Mouse (Mus musculus) liver, embryonic 15.5 days (tissue): ENCODE results near the gene Gm20388. TPM values are rescaled to one million over a fixed set of nuclear protein-coding genes. Genes with fewer than 3 reads are reported as not detected.

Experiments used
- ATAC-seq: fragments of 200-750 bp; cut with Nextera tagmentation; 2 replicates; pipeline ENCODE4 v1.8.0; 2017; ENCODE audit warnings: moderate number of reproducible peaks, mild to moderate bottlenecking, moderate library complexity; ENCODE audit not compliant: insufficient read depth
- H3K27ac ChIP-seq: fragments of 300-500 bp; sonication (generic); replicated peaks from 2 replicates; pipeline ENCODE4 v1.5.1; 2015; ENCODE audit warnings: mild to moderate bottlenecking, inconsistent platforms
- H3K27me3 ChIP-seq: fragments of 300-500 bp; sonication (generic); 2 replicates; pipeline ENCODE4 v1.6.1; 2015; ENCODE audit warnings: mild to moderate bottlenecking, inconsistent platforms
- H3K36me3 ChIP-seq: fragments of 300-500 bp; sonication (generic); replicated peaks from 2 replicates; pipeline ENCODE4 v1.6.1; 2015; ENCODE audit warnings: moderate library complexity, mild to moderate bottlenecking, inconsistent platforms
- H3K4me1 ChIP-seq: fragments of 300-500 bp; sonication (generic); replicated peaks from 2 replicates; pipeline ENCODE4 v1.6.1; 2015; ENCODE audit warnings: inconsistent platforms
- H3K4me2 ChIP-seq: fragments of 300-500 bp; sonication (generic); 2 replicates; pipeline ENCODE4 v1.6.1; 2015; ENCODE audit warnings: moderate library complexity, mild to moderate bottlenecking, inconsistent platforms
- H3K4me3 ChIP-seq: fragments of 300-500 bp; sonication (generic); replicated peaks from 2 replicates; pipeline ENCODE4 v1.5.1; 2015; ENCODE audit warnings: mild to moderate bottlenecking, inconsistent platforms
- H3K9ac ChIP-seq: fragments of 300-500 bp; sonication (generic); 2 replicates; pipeline ENCODE4 v1.6.1; 2015; ENCODE audit warnings: moderate library complexity, mild to moderate bottlenecking, inconsistent platforms
- H3K9me3 ChIP-seq: fragments of 300-500 bp; sonication (generic); replicated peaks from 2 replicates; pipeline ENCODE4 v1.6.1; 2016; ENCODE audit warnings: inconsistent platforms
- WGBS: fragments of 180-500 bp; shearing (Covaris S2); methylation state at CpG from one replicate; pipeline ENCODE4 v1.1.7; 2015; ENCODE audit warnings: mixed read lengths; ENCODE audit not compliant: insufficient replicate concordance; 5-methylcytosine and 5-hydroxymethylcytosine counted together
- polyA plus RNA-seq: library from polyadenylated mRNA; unstranded; fragments of >200 nt; fragmentation: Nextera tagmentation; extraction: Ambion mirVana; gene quantifications from 2 replicates; pipeline ENCODE4 v1.2.1, GENCODE M21; 2015

The Gm20388 gene
- polyA plus RNA-seq, 1 experiment from 2014 or later = not detected

DNA sequence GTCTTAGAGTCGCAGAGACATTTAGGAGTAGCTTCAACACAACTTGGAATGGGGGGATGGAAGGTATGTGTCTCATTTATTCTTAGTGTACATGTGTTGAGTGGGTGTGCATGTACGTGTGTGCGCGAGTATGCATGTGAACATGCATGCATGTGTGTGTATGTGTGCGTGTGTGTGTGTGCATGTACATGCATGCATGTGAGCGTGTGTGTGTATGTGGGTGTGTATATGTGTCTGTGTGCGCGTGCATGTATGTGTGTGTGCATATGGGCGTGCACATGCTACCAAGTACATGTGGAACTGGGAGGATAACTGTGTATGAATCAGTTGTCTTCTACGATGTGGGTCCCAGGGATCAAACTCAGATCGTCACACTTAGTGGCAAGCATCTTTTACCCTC lies 2826.0 kb downstream of the Gm20388 start:
- Histone ChIP-seq H3K9me3 (no peaks in the 10 kb centered on the region), H3K27ac (peak overlapping the region; percentile 35; the same call in 1 of the 2 replicates), H3K4me2 (peak overlapping the region; percentile 54), H3K36me3 (no peaks in the 10 kb centered on the region), H3K4me1 (peaks cover 44% of the 10 kb centered on the region), H3K9ac (peak overlapping the region; percentile 36; the same call in 1 of the 2 replicates), H3K4me3 (peak overlapping the region; percentile 19), H3K27me3 (peaks cover 100% of the 10 kb centered on the region)
- no peak for ATAC-seq
- WGBS = 70% methylated on average over 11 of the region's 11 CpGs

DNA sequence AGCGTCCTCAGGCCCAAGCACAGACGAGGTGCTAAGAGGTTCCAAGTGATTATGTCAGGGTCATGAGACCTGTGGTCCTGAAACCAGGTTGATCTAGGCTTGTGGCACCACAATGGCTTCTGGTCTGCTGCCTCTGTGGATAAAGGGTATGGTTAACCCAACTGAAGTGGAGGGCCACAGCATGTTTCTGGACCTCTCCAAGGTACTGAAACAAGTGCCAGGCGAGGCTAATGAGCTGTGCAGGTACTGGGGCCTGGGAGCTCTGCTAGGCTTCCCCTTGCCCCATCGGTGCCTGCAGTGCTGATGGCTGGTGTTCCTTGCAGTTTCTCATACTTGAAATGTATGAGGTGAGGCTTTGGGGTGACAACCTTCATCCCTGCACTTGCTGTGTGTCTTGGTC lies 2826.4 kb downstream of the Gm20388 start:
- no peak overlapping the region for H3K4me3 ChIP-seq
- ATAC-seq = no peak
- peaks cover 100% of the 10 kb centered on the region for H3K27me3 ChIP-seq
- no peaks in the 10 kb centered on the region for H3K36me3 ChIP-seq
- no peak overlapping the region for H3K27ac ChIP-seq
- 43% methylated on average over 4 of the region's 4 CpGs for WGBS
- H3K9me3 ChIP-seq = no peaks in the 10 kb centered on the region
- H3K4me2 ChIP-seq = no peak overlapping the region
- H3K4me1 ChIP-seq = peaks cover 44% of the 10 kb centered on the region
- H3K9ac ChIP-seq = no peak overlapping the region

DNA sequence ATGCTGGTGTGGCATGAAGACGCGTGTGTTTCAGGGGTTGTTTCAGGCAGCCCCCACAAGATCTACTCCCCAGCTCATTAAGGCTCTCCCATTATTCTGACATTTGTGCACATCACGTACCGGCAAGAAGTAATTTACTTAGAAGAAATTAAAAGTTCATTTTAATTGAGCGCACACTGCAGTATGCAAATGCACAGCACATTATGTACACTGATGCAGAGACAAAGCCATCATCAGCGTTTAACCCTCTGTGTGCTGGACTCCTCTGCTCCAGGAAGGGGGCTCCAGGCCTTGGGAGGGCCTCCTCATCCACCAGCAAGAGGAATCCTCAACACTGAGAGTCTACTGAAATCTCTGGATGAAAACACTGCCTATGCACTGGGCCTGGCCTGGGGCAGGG lies 2827.2 kb downstream of the Gm20388 start:
- ATAC-seq = no peak

DNA sequence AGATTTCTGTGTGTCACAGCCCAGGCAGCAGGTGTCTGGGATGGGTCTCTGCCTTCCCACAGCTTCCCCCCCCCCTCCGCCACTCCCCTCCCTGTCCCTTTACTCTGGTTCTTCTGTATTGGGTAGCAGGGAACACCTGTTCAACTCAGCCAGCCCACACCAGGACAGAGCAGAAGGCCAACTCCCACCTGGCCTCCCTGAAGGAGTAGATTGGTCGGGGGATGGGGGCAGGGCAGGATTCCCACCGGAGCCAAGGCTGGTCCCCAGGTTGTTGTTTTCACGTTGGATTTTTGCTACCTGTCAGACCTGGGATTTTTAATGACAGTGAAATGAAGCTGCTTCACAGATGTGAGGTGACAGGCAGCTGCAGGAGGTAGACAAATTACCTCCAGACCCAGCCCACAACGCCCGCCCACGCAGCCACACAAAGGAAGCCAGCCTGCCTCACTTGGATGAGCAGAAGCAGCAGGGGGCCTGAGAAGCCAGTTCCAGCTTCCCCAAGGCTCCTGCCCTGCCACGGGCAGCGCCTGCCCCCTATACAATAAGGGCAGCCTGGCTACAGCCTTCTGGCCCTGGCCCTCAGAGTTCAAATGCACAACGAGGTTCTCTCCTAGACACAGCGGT lies 2828.6 kb downstream of the Gm20388 start:
- Histone ChIP-seq H3K9me3 (no peaks in the 10 kb centered on the region), H3K9ac (no peak overlapping the region), H3K4me3 (no peak overlapping the region), H3K36me3 (no peaks in the 10 kb centered on the region), H3K4me1 (peaks cover 44% of the 10 kb centered on the region), H3K27me3 (peaks cover 100% of the 10 kb centered on the region), H3K4me2 (no peak overlapping the region), H3K27ac (no peak overlapping the region)
- ATAC-seq = no peak
- 24% methylated on average over 11 of the region's 11 CpGs for WGBS

More for the DNA sequence above, 2827.2 kb downstream of the Gm20388 start:
- 84% methylated on average over 6 of the region's 6 CpGs for WGBS
- Histone ChIP-seq H3K9ac (no peak overlapping the region), H3K4me3 (no peak overlapping the region), H3K27ac (no peak overlapping the region), H3K36me3 (no peaks in the 10 kb centered on the region), H3K4me1 (peaks cover 44% of the 10 kb centered on the region), H3K27me3 (peaks cover 100% of the 10 kb centered on the region), H3K9me3 (no peaks in the 10 kb centered on the region), H3K4me2 (no peak overlapping the region)

DNA sequence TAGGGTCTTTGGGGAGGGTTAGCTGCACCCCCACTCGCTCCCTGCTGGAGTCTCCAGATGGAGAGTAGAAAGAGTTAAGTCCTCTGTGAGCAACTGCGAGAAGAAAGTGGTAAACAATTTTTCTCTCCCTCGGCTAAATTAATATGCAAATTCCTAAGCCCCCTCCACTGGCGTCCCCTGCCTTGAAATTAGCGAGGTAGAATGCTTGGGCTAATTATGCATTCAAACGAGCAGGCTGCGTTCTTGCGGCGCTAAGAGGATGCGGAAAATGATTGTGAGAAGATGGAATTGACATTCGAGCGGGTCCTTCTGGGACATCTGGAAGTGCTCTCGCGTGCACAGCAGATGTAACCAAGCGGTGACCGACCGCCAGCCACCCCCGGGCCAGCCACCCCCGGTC lies 2831.8 kb downstream of the Gm20388 start:
- Histone ChIP-seq H3K27ac (no peak overlapping the region), H3K4me1 (peaks cover 17% of the 10 kb centered on the region), H3K27me3 (peaks cover 100% of the 10 kb centered on the region), H3K4me3 (no peak overlapping the region), H3K4me2 (no peak overlapping the region), H3K9me3 (no peaks in the 10 kb centered on the region), H3K36me3 (no peaks in the 10 kb centered on the region), H3K9ac (no peak overlapping the region)
- 43% methylated on average over 19 of the region's 19 CpGs for WGBS
- no peak for ATAC-seq

DNA sequence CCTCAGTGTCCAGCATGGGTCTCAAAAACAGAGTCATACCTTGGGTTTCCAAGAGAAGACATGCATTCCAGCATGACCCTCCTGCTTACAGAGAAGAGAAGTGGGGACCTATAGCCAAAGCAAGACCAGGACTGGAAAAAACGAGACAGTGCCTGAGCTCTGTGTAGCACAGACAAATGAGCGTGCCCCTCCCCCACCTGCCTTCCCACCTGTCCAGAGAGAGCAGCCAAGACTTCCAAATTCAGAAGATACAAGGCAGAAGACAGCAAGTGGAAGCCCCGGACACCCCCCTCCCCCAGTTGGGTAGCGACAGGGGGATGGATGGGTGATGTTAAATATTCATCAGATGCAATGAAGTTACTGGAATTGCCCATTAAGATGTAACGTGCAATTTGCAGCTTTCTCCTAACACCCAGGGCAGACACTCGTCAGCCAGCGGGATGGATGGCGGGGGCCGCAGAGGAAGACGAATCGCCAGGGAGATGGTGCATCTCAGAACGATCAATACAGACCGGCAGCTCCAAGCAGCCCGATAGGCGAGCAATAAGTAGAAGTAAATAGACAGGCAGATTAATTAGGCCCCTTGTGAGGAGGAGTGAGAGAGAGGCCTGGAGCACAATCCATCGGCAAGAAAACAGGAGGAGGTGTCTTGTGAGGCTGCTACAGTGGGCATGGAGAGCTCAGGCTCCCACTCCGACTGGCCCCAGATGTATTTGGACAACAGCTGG lies 2834.5 kb downstream of the Gm20388 start:
- 54% methylated on average over 17 of the region's 17 CpGs for WGBS
- Histone ChIP-seq H3K9me3 (no peaks in the 10 kb centered on the region), H3K27me3 (peaks cover 100% of the 10 kb centered on the region), H3K4me2 (no peak overlapping the region), H3K4me1 (no peaks in the 10 kb centered on the region), H3K4me3 (no peak overlapping the region), H3K9ac (no peak overlapping the region), H3K36me3 (no peaks in the 10 kb centered on the region), H3K27ac (no peak overlapping the region)
- no peak for ATAC-seq

DNA sequence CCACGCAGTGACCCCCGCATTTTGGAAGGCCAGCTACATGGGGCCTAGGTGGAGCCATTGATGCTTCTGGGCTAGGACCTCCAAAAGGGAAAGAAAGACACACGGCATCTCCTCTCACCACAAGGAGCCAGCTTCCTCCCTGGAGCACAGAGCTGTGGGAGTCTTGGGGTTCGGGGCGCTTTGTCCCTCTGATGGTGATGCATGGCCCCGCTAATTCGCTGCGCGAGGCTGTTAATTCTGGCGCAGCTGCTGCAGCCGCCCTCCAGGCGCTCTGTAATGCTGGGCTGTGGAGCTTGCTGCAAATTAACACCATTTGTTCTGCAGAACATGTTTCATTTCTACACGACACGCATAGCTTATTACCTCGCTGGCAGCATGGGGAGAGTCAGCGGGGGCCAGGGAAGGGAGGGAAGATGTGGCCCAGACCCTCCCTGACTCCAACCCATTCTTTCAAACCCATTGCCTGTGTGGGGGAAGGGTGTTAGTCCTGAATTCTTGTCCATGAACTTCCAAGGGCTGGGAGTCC lies 2835.2 kb downstream of the Gm20388 start:
- H3K36me3 ChIP-seq = no peaks in the 10 kb centered on the region
- no peak overlapping the region for H3K4me2 ChIP-seq
- no peak overlapping the region for H3K27ac ChIP-seq
- no peaks in the 10 kb centered on the region for H3K4me1 ChIP-seq
- no peak overlapping the region for H3K9ac ChIP-seq
- WGBS = 67% methylated on average over 16 of the region's 16 CpGs
- H3K4me3 ChIP-seq = no peak overlapping the region
- peaks cover 100% of the 10 kb centered on the region for H3K27me3 ChIP-seq
- no peak for ATAC-seq
- no peaks in the 10 kb centered on the region for H3K9me3 ChIP-seq

DNA sequence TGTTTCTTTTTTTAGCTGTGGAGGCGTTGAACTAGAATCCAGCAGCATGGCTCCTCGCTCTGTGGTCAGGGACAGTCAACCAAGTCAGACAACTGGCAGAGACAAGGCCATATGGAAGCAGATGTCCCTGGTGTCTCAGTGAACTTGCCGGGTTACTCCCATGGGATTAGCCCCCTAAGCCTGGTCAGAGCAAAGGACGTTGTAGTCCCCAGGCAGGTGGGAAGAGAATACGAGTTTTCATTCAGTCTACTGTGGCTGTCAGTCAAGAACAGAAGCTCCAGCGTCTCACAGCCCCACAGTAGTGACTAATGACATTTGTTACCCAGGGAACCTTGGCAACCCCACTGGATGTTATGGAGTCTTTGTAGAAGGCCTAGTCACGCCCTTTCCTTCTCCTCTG lies 2835.8 kb downstream of the Gm20388 start:
- H3K9ac ChIP-seq = no peak overlapping the region
- 49% methylated on average over 7 of the region's 7 CpGs for WGBS
- H3K9me3 ChIP-seq = no peaks in the 10 kb centered on the region
- H3K36me3 ChIP-seq = no peaks in the 10 kb centered on the region
- no peak overlapping the region for H3K4me3 ChIP-seq
- H3K4me1 ChIP-seq = no peaks in the 10 kb centered on the region
- peaks cover 100% of the 10 kb centered on the region for H3K27me3 ChIP-seq
- no peak overlapping the region for H3K4me2 ChIP-seq
- H3K27ac ChIP-seq = no peak overlapping the region
- ATAC-seq = no peak

DNA sequence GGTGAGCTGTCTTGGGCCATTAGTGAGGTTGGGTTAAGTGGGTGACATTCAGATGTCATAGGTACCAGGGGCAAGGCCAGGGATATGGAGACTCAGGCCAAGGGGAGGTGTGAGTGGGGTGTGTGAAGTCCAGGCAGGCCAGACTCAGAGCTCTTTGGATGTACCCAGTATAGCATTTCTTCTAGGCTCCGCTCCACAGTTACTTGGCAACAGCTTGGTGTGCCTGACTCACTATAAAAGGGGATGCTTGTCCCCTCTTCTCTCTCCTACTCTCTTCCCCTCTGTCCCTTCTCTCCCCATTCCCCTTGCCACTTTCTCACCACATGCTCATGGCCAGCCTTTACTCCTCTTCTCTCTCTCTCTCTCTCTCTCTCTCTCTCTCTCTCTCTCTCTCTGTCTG lies 2837.2 kb downstream of the Gm20388 start:
- no peaks in the 10 kb centered on the region for H3K36me3 ChIP-seq
- WGBS = 82% methylated on average over 1 of the region's 1 CpGs
- no peak for ATAC-seq
- H3K9me3 ChIP-seq = no peaks in the 10 kb centered on the region
- H3K9ac ChIP-seq = no peak overlapping the region
- H3K4me1 ChIP-seq = no peaks in the 10 kb centered on the region
- peaks cover 100% of the 10 kb centered on the region for H3K27me3 ChIP-seq
- no peak overlapping the region for H3K27ac ChIP-seq
- no peak overlapping the region for H3K4me3 ChIP-seq
- H3K4me2 ChIP-seq = no peak overlapping the region

DNA sequence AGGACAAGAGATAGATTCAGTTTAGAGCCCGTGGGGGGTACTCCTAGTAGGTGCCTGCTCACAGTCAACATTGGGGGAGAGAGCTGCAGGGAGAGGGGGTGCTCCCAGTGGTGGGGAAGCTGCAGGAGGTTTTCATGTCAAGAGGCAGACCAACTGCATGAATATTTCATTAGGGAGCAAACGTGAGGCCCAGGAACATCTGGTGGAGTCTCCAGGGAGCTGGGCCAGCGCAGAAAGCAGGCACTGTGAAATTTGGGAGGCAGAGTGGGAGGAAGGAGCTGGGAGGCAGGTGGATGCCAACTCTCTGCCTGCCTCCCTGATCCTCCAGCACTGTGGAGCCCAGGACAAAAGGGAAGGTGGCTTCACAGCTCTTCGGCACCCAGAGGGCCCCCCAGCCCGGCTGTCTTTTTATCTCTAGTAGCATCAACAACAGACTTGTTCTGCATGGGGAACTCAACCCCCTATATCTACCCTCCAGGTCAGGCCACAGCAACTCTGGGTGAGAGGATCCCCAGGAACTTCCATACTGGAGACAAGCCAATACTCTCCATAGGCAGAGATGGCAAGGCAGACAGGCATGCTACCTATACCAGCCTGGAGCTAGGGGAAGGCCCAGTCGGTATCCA lies 2838.8 kb downstream of the Gm20388 start:
- Histone ChIP-seq H3K9ac (no peak overlapping the region), H3K9me3 (no peaks in the 10 kb centered on the region), H3K27me3 (peaks cover 99% of the 10 kb centered on the region), H3K4me1 (no peaks in the 10 kb centered on the region), H3K36me3 (no peaks in the 10 kb centered on the region), H3K4me2 (no peak overlapping the region), H3K4me3 (no peak overlapping the region), H3K27ac (no peak overlapping the region)
- 37% methylated on average over 6 of the region's 6 CpGs for WGBS
- ATAC-seq = no peak

DNA sequence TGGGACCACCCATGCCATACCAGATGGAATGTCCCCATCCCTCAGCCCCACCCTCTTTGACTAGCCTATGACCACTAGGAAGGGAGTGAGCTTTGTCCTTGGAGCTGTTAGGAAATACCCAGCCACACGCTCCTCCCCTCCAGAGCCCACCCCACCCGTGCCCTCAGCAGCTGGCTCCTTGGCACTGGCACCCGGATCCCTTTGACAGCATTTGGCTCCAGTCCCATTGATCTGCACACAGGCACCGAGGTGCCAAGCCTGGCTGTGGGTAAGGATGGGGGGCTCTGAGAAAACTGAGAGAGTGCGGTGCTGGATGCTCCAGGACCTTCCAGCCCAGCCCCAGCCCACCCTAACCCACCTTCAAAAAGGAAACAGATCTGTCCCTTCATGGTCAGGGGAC lies 2840.7 kb downstream of the Gm20388 start:
- no peaks in the 10 kb centered on the region for H3K4me1 ChIP-seq
- no peak overlapping the region for H3K4me3 ChIP-seq
- 66% methylated on average over 5 of the region's 5 CpGs for WGBS
- no peak overlapping the region for H3K9ac ChIP-seq
- no peak overlapping the region for H3K4me2 ChIP-seq
- H3K27ac ChIP-seq = no peak overlapping the region
- H3K9me3 ChIP-seq = no peaks in the 10 kb centered on the region
- no peak for ATAC-seq
- H3K27me3 ChIP-seq = peaks cover 98% of the 10 kb centered on the region
- H3K36me3 ChIP-seq = no peaks in the 10 kb centered on the region
